22 mouse cellular contexts compared by ENCODE assay signal in the genomic region with DNA sequence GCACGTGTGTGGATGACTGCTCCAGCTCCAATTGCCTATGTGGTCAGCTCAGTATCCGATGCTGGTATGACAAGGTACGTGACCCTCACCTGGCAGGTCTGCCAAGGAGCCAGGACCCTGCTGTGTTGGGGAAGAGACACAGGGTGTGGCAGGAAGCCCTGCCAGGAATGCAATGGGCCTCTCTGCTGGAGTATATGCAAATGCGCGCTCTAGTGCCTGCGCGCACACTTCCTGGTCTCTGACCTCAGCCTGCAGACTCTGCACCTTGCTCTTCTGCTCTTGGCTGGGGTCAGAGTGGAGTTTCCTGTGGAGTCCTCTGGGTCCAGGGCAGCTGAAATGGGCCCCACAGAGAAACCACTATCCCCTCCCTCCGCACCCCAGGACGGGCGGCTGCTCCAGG. TPM values are rescaled to one million over a fixed set of nuclear protein-coding genes. Genes with fewer than 3 reads are reported as not detected.
DNase-seq lines count a peak whose midpoint lies in the region; ATAC-seq and TF ChIP-seq lines count a peak whose summit lies in the region.
"Had no signal": no experiment of that assay in that cellular context is flagged by ENCODE, and none has a peak within 500 bp of the region (broad histone marks: within the 10 kb centered on the region; RNA-seq: fewer than 3 reads in every experiment).

No protein-coding gene starts in this region.

- no peak for TF ChIP-seq CTCF in liver, embryonic 14.5 days (IDR thresholded peaks at IDR 0.05; ENCODE audit: low read depth)
- no peak for TF ChIP-seq CTCF in intestine, postnatal 0 days (IDR thresholded peaks at IDR 0.05; ENCODE audit: low read depth)

- H3K4me1 ChIP-seq in liver, embryonic 14.5 days (replicated peaks; ENCODE audit: control insufficient read depth in 2 of 2, insufficient read depth in 2 of 2, low read length in 1 of 2), result no peaks in the 10 kb centered on the region
- peaks cover 27% of the 10 kb centered on the region for H3K4me1 ChIP-seq in liver, embryonic 12.5 days
- peaks cover 2 to 39% of the 10 kb centered on the region in 2 experiments; a peak in 3 of 4 replicates for H3K4me1 ChIP-seq in ES-E14 (ENCODE audit: control insufficient read depth in 2 of 2, insufficient read depth in 2 of 2, low read length in 2 of 2, poor library complexity in 1 of 2)
- H3K4me1 ChIP-seq in intestine, postnatal 0 days (replicated peaks; ENCODE audit: control insufficient read depth, insufficient read depth, low read length), result 0 out of 2 replicates have a peak, but pooled peaks cover 4% of the 10 kb centered on the region
- H3K4me1 ChIP-seq: midbrain, embryonic 15.5 days; neural tube, embryonic 13.5 days had no signal

- no peak overlapping the region for H3K4me3 ChIP-seq in liver, embryonic 14.5 days (ENCODE audit: insufficient read depth in 1 of 2, low read depth in 2 of 2, low read length in 2 of 2)
- no peak overlapping the region for H3K4me3 ChIP-seq in liver, embryonic 12.5 days
- peak overlapping the region in 1 of 2 experiments; percentile 47; a peak in 2 of 4 replicates for H3K4me3 ChIP-seq in ES-E14 (ENCODE audit: insufficient read depth in 1 of 2, low read depth in 1 of 2, low read length in 2 of 2, poor library complexity in 1 of 2, severe bottlenecking in 1 of 2)
- no peak overlapping the region for H3K4me3 ChIP-seq in intestine, postnatal 0 days (ENCODE audit: low read depth, low read length)
- H3K4me3 ChIP-seq: layer of hippocampus, adult 2 months; limb, embryonic 15.5 days; midbrain, embryonic 15.5 days; neural tube, embryonic 13.5 days had no signal

- peaks cover 20% of the 10 kb centered on the region for H3K36me3 ChIP-seq in liver, embryonic 14.5 days (replicated peaks; ENCODE audit: control insufficient read depth, insufficient read depth, low read depth)
- H3K36me3 ChIP-seq in liver, embryonic 12.5 days, result peaks cover 80% of the 10 kb centered on the region
- peaks cover 64% of the 10 kb centered on the region for H3K36me3 ChIP-seq in ES-E14 (ENCODE audit: control insufficient read depth, insufficient read depth, low read length, poor library complexity, severe bottlenecking)
- H3K36me3 ChIP-seq in intestine, postnatal 0 days (ENCODE audit: control insufficient read depth, insufficient read depth), result peaks cover 73% of the 10 kb centered on the region

- no peak overlapping the region for H3K27ac ChIP-seq in liver, embryonic 14.5 days
- H3K27ac ChIP-seq in liver, embryonic 12.5 days, result no peak overlapping the region
- H3K27ac ChIP-seq in ES-E14 (ENCODE audit: insufficient read depth, low read depth, low read length, poor library complexity, severe bottlenecking), result peak overlapping the region; percentile 46
- H3K27ac ChIP-seq in intestine, postnatal 0 days (ENCODE audit: low read depth, low read length), result peak overlapping the region; percentile 84
- H3K27ac ChIP-seq: hindbrain, postnatal 0 days; layer of hippocampus, adult 2 months; limb, embryonic 15.5 days; midbrain, embryonic 15.5 days; neural tube, embryonic 13.5 days had no signal

- H3K9me3 ChIP-seq in liver, embryonic 14.5 days (ENCODE audit: control insufficient read depth, low read length), result no peaks in the 10 kb centered on the region
- no peaks in the 10 kb centered on the region for H3K9me3 ChIP-seq in liver, embryonic 12.5 days (replicated peaks)
- no peaks in the 10 kb centered on the region for H3K9me3 ChIP-seq in ES-E14 (ENCODE audit: control insufficient read depth, insufficient read depth, low read depth, low read length)
- no peaks in the 10 kb centered on the region for H3K9me3 ChIP-seq in intestine, postnatal 0 days (ENCODE audit: control insufficient read depth)
- H3K9me3 ChIP-seq: limb, embryonic 15.5 days; midbrain, embryonic 15.5 days; neural tube, embryonic 13.5 days had no signal

- no peak for DNase-seq in liver, embryonic 14.5 days (ENCODE audit: low read depth in 3 of 3, low spot score in 3 of 3)
- DNase-seq in ES-E14 (ENCODE audit: low read depth, low spot score), result no peak
- DNase-seq in kidney, postnatal 36 days, result peak; percentile 69 to 77
- no peak for DNase-seq in lung, postnatal 14 days
- DNase-seq in urinary bladder, postnatal 4 days (ENCODE audit: low spot score in 2 of 2), result no peak
- DNase-seq: cerebellum, postnatal 36 days; gastrocnemius, postnatal 36 days; lung, postnatal 4 days; thymus, postnatal 25 days had no signal

- TF ChIP-seq EP300 in liver, embryonic 14.5 days (IDR thresholded peaks at IDR 0.05; ENCODE audit: low read depth), result no peak

- no peak overlapping the region for H3K9ac ChIP-seq in liver, embryonic 14.5 days (replicated peaks)
- H3K9ac ChIP-seq in liver, embryonic 12.5 days, result no peak overlapping the region
- H3K9ac ChIP-seq in ES-E14 (ENCODE audit: insufficient read depth, low read depth, low read length, poor library complexity, severe bottlenecking), result peak overlapping the region; percentile 45; the same call in 1 of the 2 replicates
- no peak overlapping the region for H3K9ac ChIP-seq in intestine, postnatal 0 days (ENCODE audit: low read depth, low read length)
- H3K9ac ChIP-seq: limb, embryonic 15.5 days; midbrain, embryonic 15.5 days; neural tube, embryonic 13.5 days had no signal

- H3K4me2 ChIP-seq in liver, embryonic 14.5 days (ENCODE audit: low read depth), result no peak overlapping the region
- H3K4me2 ChIP-seq in liver, embryonic 12.5 days, result no peak overlapping the region
- H3K4me2 ChIP-seq in intestine, postnatal 0 days (replicated peaks; ENCODE audit: low read depth), result peak overlapping the region; percentile 21
- H3K4me2 ChIP-seq: heart, embryonic 11.5 days; limb, embryonic 15.5 days; midbrain, embryonic 15.5 days; neural tube, embryonic 13.5 days had no signal

- in situ Hi-C loops in ES-E14 (cut with MboI; ENCODE audit: low sequenced_read_pairs in 2 of 2, unreplicated experiment in 2 of 2), result no loop called here

- 82% methylated on average over 10 of the region's 10 CpGs for whole genome bisulfite sequencing in liver, embryonic 14.5 days (ENCODE audit: insufficient replicate concordance)
- WGBS in liver, embryonic 12.5 days (ENCODE audit: insufficient replicate concordance), result 84% methylated on average over 10 of the region's 10 CpGs
- WGBS in intestine, postnatal 0 days, result 34% methylated on average over 10 of the region's 10 CpGs

- ATAC-seq in liver, embryonic 14.5 days (ENCODE audit: insufficient read depth), result 0 out of 2 replicates have a peak, but pooled peaks have one; percentile 14
- ATAC-seq in liver, embryonic 12.5 days, result no peak
- peak; percentile 66 for ATAC-seq in intestine, postnatal 0 days
- no peak for ATAC-seq in monocyte, adult 5-6 weeks (replicated peaks; ENCODE audit: insufficient number of reproducible peaks, low FRiP score, low TSS enrichment, poor library complexity, severe bottlenecking)
- ATAC-seq: midbrain, embryonic 15.5 days had no signal

- no peaks in the 10 kb centered on the region for H3K27me3 ChIP-seq in liver, embryonic 14.5 days (ENCODE audit: control insufficient read depth, insufficient read depth, low read length)
- no peaks in the 10 kb centered on the region for H3K27me3 ChIP-seq in liver, embryonic 12.5 days (replicated peaks)
- H3K27me3 ChIP-seq in intestine, postnatal 0 days (replicated peaks; ENCODE audit: control insufficient read depth, insufficient read depth, low read length), result no peaks in the 10 kb centered on the region
- H3K27me3 ChIP-seq: limb, embryonic 15.5 days; midbrain, embryonic 15.5 days; neural tube, embryonic 13.5 days had no signal

TF ChIP-seq in ES-E14, 5 proteins besides CTCF, POLR2A, EP300 and RAD21 (continues in another document):
- TF ChIP-seq ZC3H11A (IDR thresholded peaks at IDR 0.05; ENCODE audit: borderline replicate concordance, low read depth, low read length) (no peak), ZNF384 (IDR thresholded peaks at IDR 0.05; ENCODE audit: low read depth, low read length) (no peak), CHD2 (IDR thresholded peaks at IDR 0.05; ENCODE audit: low read depth, low read length) (no peak)

RNA-seq across cellular contexts. Expression of gene Slc44a4, which starts 3.3 kb away (rescaled TPM):
- 1.0 and 1.6 TPM in 2 replicates for polyA plus RNA-seq in liver, embryonic 14.5 days (2012; rRNA removed)
- 2.5 and 2.7 TPM in 2 replicates for polyA plus RNA-seq in liver, embryonic 14.5 days (2014; fragmentation: Nextera tagmentation; extraction: Ambion mirVana)
- polyA plus RNA-seq in liver, embryonic 12.5 days (2016; fragmentation: Nextera tagmentation; extraction: Ambion mirVana), result 0.75 and 0.79 TPM in 2 replicates
- 5.5 and 8.7 TPM in 2 replicates for total RNA-seq in ES-E14 (2012; rRNA removed)
- polyA plus RNA-seq in intestine, postnatal 0 days (2015; fragmentation: Nextera tagmentation; extraction: Ambion mirVana), result 119 and 128 TPM in 2 replicates
- total RNA-seq in monocyte, adult 5-6 weeks (2017), result not detected in 3 replicates
- total RNA-seq: heart, postnatal 25 days; hindbrain, postnatal 0 days had no signal
- polyA plus RNA-seq: midbrain, embryonic 15.5 days; neural tube, embryonic 13.5 days had no signal

RNA-seq across cellular contexts. Expression of gene Ehmt2, which starts 12.7 kb away (rescaled TPM):
- polyA plus RNA-seq in liver, embryonic 14.5 days (2012; rRNA removed), result 28.5 and 29.7 TPM in 2 replicates
- polyA plus RNA-seq in liver, embryonic 14.5 days (2014; fragmentation: Nextera tagmentation; extraction: Ambion mirVana), result 10.2 TPM in 2 replicates
- polyA plus RNA-seq in liver, embryonic 12.5 days (2016; fragmentation: Nextera tagmentation; extraction: Ambion mirVana), result 27.1 and 32.8 TPM in 2 replicates
- total RNA-seq in ES-E14 (2012; rRNA removed), result 124 and 147 TPM in 2 replicates
- 35.8 and 40.3 TPM in 2 replicates for polyA plus RNA-seq in intestine, postnatal 0 days (2015; fragmentation: Nextera tagmentation; extraction: Ambion mirVana)
- total RNA-seq in monocyte, adult 5-6 weeks (2017), result 92.4 to 105 TPM (median 102 TPM) in 3 replicates

RNA-seq across cellular contexts. Expression of gene C2, which starts 12.9 kb away (rescaled TPM):
- polyA plus RNA-seq in liver, embryonic 14.5 days (2012; rRNA removed), result 14.6 and 15.6 TPM in 2 replicates
- 14.1 and 15.8 TPM in 2 replicates for polyA plus RNA-seq in liver, embryonic 14.5 days (2014; fragmentation: Nextera tagmentation; extraction: Ambion mirVana)
- 7.9 and 8.2 TPM in 2 replicates for polyA plus RNA-seq in liver, embryonic 12.5 days (2016; fragmentation: Nextera tagmentation; extraction: Ambion mirVana)
- 5.0 TPM in 2 replicates for total RNA-seq in ES-E14 (2012; rRNA removed)
- 60.3 and 66.2 TPM in 2 replicates for polyA plus RNA-seq in intestine, postnatal 0 days (2015; fragmentation: Nextera tagmentation; extraction: Ambion mirVana)
- not detected in 3 replicates for total RNA-seq in monocyte, adult 5-6 weeks (2017)

RNA-seq across cellular contexts. Expression of gene Neu1, which starts 20.1 kb away (rescaled TPM):
- polyA plus RNA-seq in liver, embryonic 14.5 days (2012; rRNA removed), result 9.7 and 11.0 TPM in 2 replicates
- polyA plus RNA-seq in liver, embryonic 14.5 days (2014; fragmentation: Nextera tagmentation; extraction: Ambion mirVana), result 10.1 and 10.4 TPM in 2 replicates
- 16.9 and 17.3 TPM in 2 replicates for polyA plus RNA-seq in liver, embryonic 12.5 days (2016; fragmentation: Nextera tagmentation; extraction: Ambion mirVana)
- total RNA-seq in ES-E14 (2012; rRNA removed), result 24.0 and 40.6 TPM in 2 replicates
- 522 and 580 TPM in 2 replicates for polyA plus RNA-seq in intestine, postnatal 0 days (2015; fragmentation: Nextera tagmentation; extraction: Ambion mirVana)
- total RNA-seq in monocyte, adult 5-6 weeks (2017), result 29.6 to 39.9 TPM (median 37.2 TPM) in 3 replicates

RNA-seq across cellular contexts. Expression of gene Gm20547, which starts 29.1 kb away (rescaled TPM):
- 0.02 TPM in 2 replicates for polyA plus RNA-seq in liver, embryonic 14.5 days (2012; rRNA removed)
- polyA plus RNA-seq in liver, embryonic 14.5 days (2014; fragmentation: Nextera tagmentation; extraction: Ambion mirVana), result not detected in 2 replicates
- not detected in 2 replicates for polyA plus RNA-seq in liver, embryonic 12.5 days (2016; fragmentation: Nextera tagmentation; extraction: Ambion mirVana)
- total RNA-seq in ES-E14 (2012; rRNA removed), result 0.31 TPM in 1 of 2 replicates, not detected in the other
- not detected in 2 replicates for polyA plus RNA-seq in intestine, postnatal 0 days (2015; fragmentation: Nextera tagmentation; extraction: Ambion mirVana)
- total RNA-seq in monocyte, adult 5-6 weeks (2017), result not detected in 3 replicates
- total RNA-seq: hindbrain, postnatal 0 days; layer of hippocampus, adult 2 months; left cerebral cortex, adult 8-10 months had no signal
- polyA plus RNA-seq: embryonic facial prominence, embryonic 11.5 days; heart, embryonic 11.5 days; hindbrain, postnatal 0 days; limb, embryonic 15.5 days; neural tube, embryonic 13.5 days; stomach, embryonic 16.5 days had no signal

Comparison
In these comparisons a context has a peak if more than half of its experiments do, and no peak if none do; other contexts are left out.
1. ATAC-seq: peak in liver, embryonic 14.5 days (single experiment) and intestine, postnatal 0 days (single experiment); none in liver, embryonic 12.5 days (single experiment) and monocyte, adult 5-6 weeks (single experiment).
2. DNase-seq: peak in kidney, postnatal 36 days (2 of 2); none in liver, embryonic 14.5 days (0 of 3), ES-E14 (single experiment), lung, postnatal 14 days (single experiment) and urinary bladder, postnatal 4 days (0 of 2).
3. H3K27ac ChIP-seq: peak in ES-E14 (single experiment) and intestine, postnatal 0 days (single experiment); none in liver, embryonic 14.5 days (single experiment) and liver, embryonic 12.5 days (single experiment).
4. RNA of gene Slc44a4, which starts 3.3 kb away (polyA plus RNA-seq): 119 to 128 TPM in intestine, postnatal 0 days; 1.0 to 2.7 TPM in liver, embryonic 14.5 days and 0.75 to 0.79 TPM in liver, embryonic 12.5 days; every median in the first group is over 10 times any median in the second.